Mouse (Mus musculus) small intestine, adult 2 months (tissue): ENCODE data around the gene Otud5. TPM values are rescaled to one million over a fixed set of nuclear protein-coding genes. Genes with fewer than 3 reads are reported as not detected.
A peak's percentile ranks its signal among the peaks of the same experiment; 100 is the strongest.

Source experiments
- H3K27ac ChIP-seq: fragments of 200-500 bp; 2 replicates; pipeline ENCODE4 v1.5.1; 2012; ENCODE audit warnings: low read depth, low read length, control low read depth, inconsistent platforms; ENCODE audit not compliant: insufficient read depth
- H3K27me3 ChIP-seq: fragments of 200-500 bp; 2 replicates; pipeline ENCODE4 v1.6.1; 2012; ENCODE audit warnings: mild to moderate bottlenecking, moderate library complexity, low read length, inconsistent platforms; ENCODE audit not compliant: control insufficient read depth, insufficient read depth
- H3K36me3 ChIP-seq: fragments of 200-500 bp; 2 replicates; pipeline ENCODE4 v1.6.1; 2012; ENCODE audit warnings: mild to moderate bottlenecking, low read length, control low read depth, inconsistent platforms; ENCODE audit not compliant: control insufficient read depth, insufficient read depth
- H3K4me1 ChIP-seq: fragments of 200-500 bp; 2 replicates; pipeline ENCODE4 v1.6.1; 2012; ENCODE audit warnings: low read length, inconsistent platforms, mixed read lengths; ENCODE audit not compliant: control insufficient read depth, insufficient read depth, insufficient read length
- H3K4me3 ChIP-seq: fragments of 200-500 bp; 2 replicates; pipeline ENCODE4 v1.5.1; 2012; ENCODE audit warnings: low read depth, mild to moderate bottlenecking, control low read depth, inconsistent platforms, low read length, moderate library complexity
- CTCF ChIP-seq: fragments of 200-500 bp; IDR thresholded peaks from 2 replicates; pipeline ENCODE4 v1.5.1; 2012; ENCODE audit warnings: low read depth, mild to moderate bottlenecking, control low read depth, inconsistent platforms, low read length, moderate library complexity, mixed read lengths; ENCODE audit not compliant: insufficient replicate concordance, insufficient read length; ENCODE audit errors: extremely low read depth
- POLR2A ChIP-seq: fragments of 200-500 bp; IDR thresholded peaks from 2 replicates; pipeline ENCODE4 v1.6.1; 2012; ENCODE audit warnings: low read depth, mild to moderate bottlenecking, control low read depth, inconsistent platforms, low read length, moderate library complexity
- WGBS: fragments of 180-500 bp; shearing (Covaris S2); methylation state at CpG from one replicate; pipeline ENCODE4 v1.1.7; 2018; 5-methylcytosine and 5-hydroxymethylcytosine counted together
- polyA plus RNA-seq: library from polyadenylated mRNA; depleted of rRNA; stranded (reverse); fragments of >200 nt; gene quantifications from 2 replicates; pipeline ENCODE4 v1.2.3, GENCODE M21; 2012

Gene Otud5
- polyA plus RNA-seq, 1 experiment: 45.8 TPM

DNA sequence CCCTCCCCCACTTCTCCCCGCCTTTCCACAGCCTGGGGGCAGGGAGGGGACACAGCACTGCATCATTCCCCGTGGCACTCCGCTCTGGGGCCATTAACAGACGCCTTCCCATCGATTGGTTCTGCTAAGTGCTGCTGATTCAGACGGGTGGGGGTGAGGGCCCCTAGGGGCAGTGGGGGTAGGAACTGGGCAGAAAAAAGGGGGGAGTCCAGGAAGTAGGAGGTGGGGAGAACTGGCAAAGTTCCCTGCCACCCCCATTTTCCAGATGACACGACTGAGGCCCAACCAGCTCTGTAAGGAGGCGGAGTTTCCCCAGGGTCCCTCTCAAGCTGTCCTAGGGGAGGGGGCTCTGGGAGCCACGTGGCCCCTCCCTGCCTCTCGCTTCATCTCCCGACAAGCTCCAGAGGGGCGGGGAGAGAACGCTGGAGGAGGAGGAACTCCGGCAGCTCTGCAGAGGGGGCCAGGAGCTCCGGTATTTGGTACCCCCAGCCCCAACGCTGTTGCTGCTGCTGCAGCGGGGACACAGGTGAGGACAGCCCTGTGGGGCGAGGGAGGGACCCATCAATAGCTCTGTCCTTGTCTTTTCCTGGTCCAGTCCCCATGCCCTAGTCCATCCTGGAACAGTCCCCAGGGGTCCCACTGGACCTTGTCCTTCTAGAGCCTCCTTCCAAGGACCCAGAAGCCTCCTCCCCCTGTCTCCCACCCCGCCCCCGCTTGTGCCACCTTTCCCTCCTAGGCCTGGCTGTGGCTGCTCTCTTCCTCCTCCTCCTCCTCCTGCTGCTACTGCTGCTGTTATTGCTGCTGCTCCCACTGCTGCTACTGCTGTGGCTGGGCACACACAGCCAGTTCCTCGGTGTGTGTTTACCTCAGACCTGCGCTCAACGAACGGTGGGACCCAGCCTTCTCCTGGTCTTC lies 19.0 kb upstream of the Otud5 start, which contains the start of gene Kcnd1:
TSS of gene Kcnd1 (plus strand) at position 425 of the 915 bp plus-strand sequence.
- no peaks in the 10 kb centered on the region for H3K27me3 ChIP-seq
- peak within 1 kb of the TSS; percentile 48 for H3K4me3 ChIP-seq
- H3K27ac ChIP-seq: no peak within 1 kb of the TSS
- 12% methylated on average over 24 of the region's 24 CpGs for WGBS
- peaks cover 2% of the 10 kb centered on the region; the same call in 1 of the 2 replicates for H3K4me1 ChIP-seq
- TF ChIP-seq CTCF: no peak
- no peak for TF ChIP-seq POLR2A
- H3K36me3 ChIP-seq: peaks cover 13% of the 10 kb centered on the region

DNA sequence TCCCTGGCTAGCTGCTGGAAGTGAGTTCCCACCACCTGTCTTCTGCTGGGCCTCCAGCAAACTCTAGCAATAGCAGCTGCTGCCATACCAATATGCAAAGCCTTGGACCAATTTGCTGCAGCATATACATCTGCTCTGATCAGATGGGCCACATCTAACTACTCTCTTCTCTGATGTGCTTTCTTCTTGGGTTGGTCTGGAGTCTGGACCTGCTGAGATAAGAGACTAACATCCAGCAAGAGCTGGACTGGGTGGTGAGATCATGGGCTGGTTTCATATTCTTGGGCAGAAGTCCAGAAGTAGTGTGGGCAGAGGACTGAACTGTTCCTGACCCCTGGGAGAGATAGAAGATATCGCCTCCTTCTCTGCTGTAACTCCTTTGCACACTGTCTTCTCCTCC lies 4.0 kb upstream of the Otud5 start:
- 43% methylated on average over 1 of the region's 1 CpGs for WGBS
- Histone ChIP-seq H3K4me1 (no peaks in the 10 kb centered on the region), H3K4me3 (no peak overlapping the region), H3K27me3 (no peaks in the 10 kb centered on the region), H3K36me3 (no peaks in the 10 kb centered on the region), H3K27ac (no peak overlapping the region)
- TF ChIP-seq POLR2A: no peak
- TF ChIP-seq CTCF: no peak

DNA sequence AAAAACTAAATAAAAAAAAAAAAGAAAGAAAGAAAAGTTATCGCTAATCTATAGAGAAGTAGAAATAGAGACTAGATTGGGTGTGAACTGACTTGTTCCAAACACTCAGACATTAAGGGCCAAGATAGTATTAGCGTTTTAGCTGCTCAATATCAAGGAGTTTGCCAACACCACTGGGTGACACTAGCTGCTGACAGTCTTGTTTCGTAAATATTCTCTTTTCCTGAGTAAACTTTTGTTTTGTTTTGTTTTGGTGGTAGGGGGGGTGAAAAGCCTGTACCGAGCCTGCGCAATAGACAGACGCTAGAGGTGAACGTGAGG lies 362 bp upstream of the Otud5 start:
- peaks cover 7% of the 10 kb centered on the region; the same call in 1 of the 2 replicates for H3K4me1 ChIP-seq
- peaks cover 2% of the 10 kb centered on the region; the same call in 1 of the 2 replicates for H3K36me3 ChIP-seq
- TF ChIP-seq POLR2A: no peak
- TF ChIP-seq CTCF: no peak
- H3K4me3 ChIP-seq: no peak overlapping the region
- WGBS: 13% methylated on average over 7 of the region's 7 CpGs
- no peaks in the 10 kb centered on the region for H3K27me3 ChIP-seq
- peak overlapping the region; percentile 62; the same call in 1 of the 2 replicates for H3K27ac ChIP-seq

- H3K4me3 ChIP-seq: peak overlapping the region; percentile 84
- peak overlapping the region; percentile 93 for H3K27ac ChIP-seq
- 13% methylated on average over 42 of the region's 42 CpGs for WGBS
- H3K27me3 ChIP-seq: no peaks in the 10 kb centered on the region
- no peak for TF ChIP-seq POLR2A
- no peak for TF ChIP-seq CTCF
- H3K36me3 ChIP-seq: peaks cover 2% of the 10 kb centered on the region; the same call in 1 of the 2 replicates
- peaks cover 7% of the 10 kb centered on the region; the same call in 1 of the 2 replicates for H3K4me1 ChIP-seq
These were observed 1.2 kb downstream of the Otud5 start for GRCm38 (mm10) chrX:7842318-7842717.

- TF ChIP-seq POLR2A (no peak), CTCF (no peak)
- Histone ChIP-seq H3K27me3 (no peaks in the 10 kb centered on the region), H3K4me1 (peaks cover 7% of the 10 kb centered on the region; the same call in 1 of the 2 replicates), H3K27ac (no peak overlapping the region), H3K4me3 (no peak overlapping the region), H3K36me3 (peaks cover 6% of the 10 kb centered on the region; the same call in 1 of the 2 replicates)
- 79% methylated on average over 2 of the region's 2 CpGs for WGBS
These were observed 6.7 kb downstream of the Otud5 start for GRCm38 (mm10) chrX:7847845-7848244.

GRCm38 (mm10) chrX:7854578-7854977 lies 13.4 kb downstream of the Otud5 start:
- Histone ChIP-seq H3K4me3 (no peak overlapping the region), H3K27me3 (no peaks in the 10 kb centered on the region), H3K27ac (no peak overlapping the region), H3K36me3 (peaks cover 8% of the 10 kb centered on the region), H3K4me1 (no peaks in the 10 kb centered on the region)
- WGBS: 25% methylated on average over 2 of the region's 2 CpGs
- TF ChIP-seq POLR2A (no peak), CTCF (peak; percentile 59; the same call in 1 of the 2 replicates)

DNA sequence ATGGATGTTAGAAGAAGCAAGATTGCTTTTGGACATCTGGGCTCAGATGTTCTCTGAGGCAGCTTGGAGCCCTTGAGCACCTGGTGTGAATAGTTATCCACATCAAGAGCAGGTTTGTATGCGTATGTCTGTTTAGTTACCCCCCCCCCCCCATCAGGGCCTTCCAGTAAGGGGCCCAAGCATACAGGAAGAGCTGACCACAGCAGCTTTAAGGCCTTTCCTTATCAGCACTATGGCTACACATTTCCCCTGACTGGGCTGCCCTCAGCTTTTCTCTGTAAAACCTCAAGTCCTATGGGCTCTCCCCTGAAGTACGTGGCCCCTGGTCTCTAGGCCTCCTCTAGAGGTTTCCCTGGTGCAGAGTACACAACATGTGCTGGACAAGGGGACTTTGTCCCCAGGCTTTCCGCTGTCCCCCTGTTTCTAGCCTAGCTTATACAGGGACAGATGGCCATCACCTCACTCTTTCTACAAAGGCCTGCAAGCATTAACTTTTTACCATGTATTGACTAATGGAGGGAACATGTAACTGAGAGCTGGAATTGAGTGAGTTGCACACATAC lies 18.1 kb downstream of the Otud5 start:
- no peaks in the 10 kb centered on the region for H3K27me3 ChIP-seq

More for the DNA sequence above, 18.1 kb downstream of the Otud5 start:
- H3K27ac ChIP-seq: no peak overlapping the region
- peaks cover 5% of the 10 kb centered on the region for H3K36me3 ChIP-seq
- 0 out of 2 replicates have a peak, but pooled peaks cover 2% of the 10 kb centered on the region for H3K4me1 ChIP-seq
- WGBS: 85% methylated on average over 3 of the region's 3 CpGs
- H3K4me3 ChIP-seq: no peak overlapping the region
- TF ChIP-seq POLR2A (no peak), CTCF (no peak)
